Mouse (Mus musculus) heart, postnatal 0 days (tissue): ENCODE measurements at regions not wholly inside any gene's neighbourhood (a gene's known extent, or its start where the extent isn't known, plus 50 kb on each side); places are given as distances from the start of the nearest gene placed in this dataset.

ENCODE experiments used
- ATAC-seq: fragments of 200-750 bp; cut with Nextera tagmentation; 2 replicates; pipeline ENCODE4 v1.8.0; 2017; ENCODE audit warnings: low read depth, moderate number of reproducible peaks, moderate library complexity; ENCODE audit not compliant: insufficient read depth
- DNase-seq: peaks from one replicate; pipeline ENCODE4 v3.0.0-alpha.2; 2016; ENCODE audit warnings: low spot score
- H3K27ac ChIP-seq: fragments of 300-500 bp; sonication (generic); 2 replicates; pipeline ENCODE4 v1.5.1; 2014; ENCODE audit warnings: low read depth, mild to moderate bottlenecking
- H3K27me3 ChIP-seq: fragments of 300-500 bp; sonication (generic); 2 replicates; pipeline ENCODE4 v1.6.1; 2014; ENCODE audit warnings: low read length, mixed read lengths; ENCODE audit not compliant: control insufficient read depth, insufficient read depth
- H3K36me3 ChIP-seq: fragments of 300-500 bp; sonication (generic); replicated peaks from 2 replicates; pipeline ENCODE4 v1.6.1; 2014; ENCODE audit warnings: low read length, mixed read lengths; ENCODE audit not compliant: control insufficient read depth, insufficient read depth
- H3K4me1 ChIP-seq: fragments of 300-500 bp; sonication (generic); 2 replicates; pipeline ENCODE4 v1.6.1; 2014; ENCODE audit warnings: antibody characterized with exemption; ENCODE audit not compliant: control insufficient read depth, insufficient read depth
- H3K4me2 ChIP-seq: fragments of 300-500 bp; sonication (generic); 2 replicates; pipeline ENCODE4 v1.6.1; 2014; ENCODE audit warnings: low read depth, mild to moderate bottlenecking, low read length, moderate library complexity
- H3K4me3 ChIP-seq: fragments of 300-500 bp; sonication (generic); 2 replicates; pipeline ENCODE4 v1.5.1; 2014; ENCODE audit warnings: low read depth, low read length
- H3K9ac ChIP-seq: fragments of 300-500 bp; sonication (generic); replicated peaks from 2 replicates; pipeline ENCODE4 v1.6.1; 2014; ENCODE audit warnings: low read depth, low read length, mixed read lengths
- H3K9me3 ChIP-seq: fragments of 300-500 bp; sonication (generic); replicated peaks from 2 replicates; pipeline ENCODE4 v1.6.1; 2016; ENCODE audit warnings: low read length; ENCODE audit not compliant: control insufficient read depth
- CTCF ChIP-seq: IDR thresholded peaks from 2 replicates; pipeline ENCODE4 v1.5.1; 2016; ENCODE audit warnings: antibody characterized with exemption, control low read depth, low read depth
- EP300 ChIP-seq: IDR thresholded peaks from 2 replicates; pipeline ENCODE4 v1.6.1; 2016; ENCODE audit warnings: antibody characterized with exemption, low read depth
- WGBS: fragments of 180-500 bp; shearing (Covaris S2); extraction: QIAGEN DNeasy Blood & Tissue Kit; methylation state at CpG from one replicate; pipeline ENCODE4 v1.1.7; 2014; 5-methylcytosine and 5-hydroxymethylcytosine counted together

- Histone ChIP-seq H3K9ac (no peak overlapping the region), H3K4me1 (peaks cover 3% of the 10 kb centered on the region; the same call in 1 of the 2 replicates), H3K27me3 (no peaks in the 10 kb centered on the region), H3K27ac (no peak overlapping the region), H3K9me3 (no peaks in the 10 kb centered on the region), H3K4me3 (no peak overlapping the region), H3K36me3 (no peaks in the 10 kb centered on the region), H3K4me2 (no peak overlapping the region; the same call in 1 of the 2 replicates)
- ATAC-seq: no peak
- TF ChIP-seq CTCF: no peak
- TF ChIP-seq EP300: no peak
- 53% methylated on average over 16 of the region's 16 CpGs for WGBS
- no peak for DNase-seq
Measured at GRCm38 (mm10) chr15:13367291-13367954, 193.9 kb upstream of the Cdh6 start.

- Histone ChIP-seq H3K9ac (no peak overlapping the region), H3K27ac (no peak overlapping the region), H3K36me3 (no peaks in the 10 kb centered on the region), H3K4me1 (peaks cover 3% of the 10 kb centered on the region; the same call in 1 of the 2 replicates), H3K4me2 (no peak overlapping the region), H3K4me3 (no peak overlapping the region), H3K27me3 (no peaks in the 10 kb centered on the region), H3K9me3 (no peaks in the 10 kb centered on the region)
- DNase-seq (no peak), ATAC-seq (no peak)
- WGBS: 51% methylated on average over 4 of the region's 4 CpGs
- TF ChIP-seq EP300 (no peak), CTCF (no peak)
Measured at GRCm38 (mm10) chr15:13366606-13367005, 193.1 kb upstream of the Cdh6 start.

GRCm38 (mm10) chr15:13360741-13361140, 187.3 kb upstream of the Cdh6 start:
- no peaks in the 10 kb centered on the region for H3K9me3 ChIP-seq
- WGBS: 45% methylated on average over 2 of the region's 2 CpGs
- H3K4me3 ChIP-seq: no peak overlapping the region
- H3K4me1 ChIP-seq: no peaks in the 10 kb centered on the region
- no peak overlapping the region for H3K27ac ChIP-seq
- no peak overlapping the region for H3K9ac ChIP-seq
- DNase-seq (no peak), ATAC-seq (no peak)
- H3K27me3 ChIP-seq: no peaks in the 10 kb centered on the region
- no peak overlapping the region for H3K4me2 ChIP-seq
- H3K36me3 ChIP-seq: no peaks in the 10 kb centered on the region
- TF ChIP-seq CTCF: no peak
- TF ChIP-seq EP300: no peak

GRCm38 (mm10) chr15:13359026-13359425, 185.6 kb upstream of the Cdh6 start:
- Histone ChIP-seq H3K36me3 (no peaks in the 10 kb centered on the region), H3K9ac (no peak overlapping the region), H3K4me3 (no peak overlapping the region), H3K4me1 (no peaks in the 10 kb centered on the region), H3K9me3 (no peaks in the 10 kb centered on the region), H3K4me2 (no peak overlapping the region), H3K27ac (no peak overlapping the region), H3K27me3 (no peaks in the 10 kb centered on the region)
- WGBS: 24% methylated on average over 1 of the region's 1 CpGs
- DNase-seq (no peak), ATAC-seq (no peak)
- TF ChIP-seq CTCF (no peak), EP300 (no peak)

GRCm38 (mm10) chr15:13350321-13350720, 176.8 kb upstream of the Cdh6 start:
- WGBS: 84% methylated on average over 3 of the region's 3 CpGs
- no peak overlapping the region for H3K9ac ChIP-seq
- no peak for DNase-seq
- ATAC-seq: no peak
- no peak overlapping the region for H3K4me2 ChIP-seq
- no peaks in the 10 kb centered on the region for H3K4me1 ChIP-seq
- no peaks in the 10 kb centered on the region for H3K9me3 ChIP-seq
- H3K27me3 ChIP-seq: no peaks in the 10 kb centered on the region
- no peak for TF ChIP-seq EP300
- TF ChIP-seq CTCF: no peak
- no peaks in the 10 kb centered on the region for H3K36me3 ChIP-seq
- H3K27ac ChIP-seq: no peak overlapping the region
- H3K4me3 ChIP-seq: no peak overlapping the region

GRCm38 (mm10) chr15:13336392-13336791, 162.9 kb upstream of the Cdh6 start:
- H3K9me3 ChIP-seq: no peaks in the 10 kb centered on the region
- H3K4me3 ChIP-seq: no peak overlapping the region
- no peak overlapping the region for H3K4me2 ChIP-seq
- no peaks in the 10 kb centered on the region for H3K4me1 ChIP-seq
- no peak overlapping the region for H3K9ac ChIP-seq
- H3K27me3 ChIP-seq: no peaks in the 10 kb centered on the region
- no peak overlapping the region for H3K27ac ChIP-seq
- TF ChIP-seq CTCF: no peak
- TF ChIP-seq EP300: no peak
- no peak for ATAC-seq
- WGBS: 92% methylated on average over 1 of the region's 1 CpGs
- no peak for DNase-seq
- no peaks in the 10 kb centered on the region for H3K36me3 ChIP-seq
